Mouse (Mus musculus) cerebellum, adult 2 months (tissue): ENCODE data around the gene Il18r1.

Source experiments
- CTCF ChIP-seq: fragments of 200-500 bp; IDR thresholded peaks from 2 replicates; pipeline ENCODE4 v1.5.1; 2011; ENCODE audit warnings: low read depth, mild to moderate bottlenecking, control low read depth, low read length, moderate library complexity, borderline replicate concordance; ENCODE audit not compliant: insufficient read depth
- POLR2A ChIP-seq: fragments of 200-500 bp; IDR thresholded peaks from 2 replicates; pipeline ENCODE4 v1.6.1; 2011; ENCODE audit warnings: low read length, control low read depth, borderline replicate concordance; ENCODE audit not compliant: insufficient read depth

- TF ChIP-seq POLR2A (no peak), CTCF (no peak)
These were observed 28.0 kb upstream of the Il18r1 start for GRCm38 (mm10) chr1:40437340-40437739.
